Mouse (Mus musculus) embryonic stem cell, embryonic (primary cell): Measurements from ENCODE around the gene Gm14406.
"Not testable (repeated sequence)": the region's sequence is repeated elsewhere in the genome, so short reads cannot be mapped to it uniquely, and the experiment has no call there.

ENCODE experiments used
- CTCF ChIA-PET, 4 experiments: fragments of 300-600 bp in 2 of 4; fragments of 350-600 bp in 2 of 4; sonication (Branson Sonifier 250); formaldehyde crosslinking; loops; one replicate each; lab custom pipeline; 2022; ENCODE audit warnings: inconsistent platforms in 2 of 4; lab: Charles Lee
- POLR2A ChIA-PET, 4 experiments: fragments of 300-600 bp in 2 of 4; fragments of 350-600 bp in 2 of 4; sonication (Branson Sonifier 250); formaldehyde crosslinking; loops; one replicate each; lab custom pipeline; 2022; ENCODE audit warnings: antibody characterized with exemption in 4 of 4, inconsistent platforms in 1 of 4; lab: Charles Lee

Gm14406 gene

DNA sequence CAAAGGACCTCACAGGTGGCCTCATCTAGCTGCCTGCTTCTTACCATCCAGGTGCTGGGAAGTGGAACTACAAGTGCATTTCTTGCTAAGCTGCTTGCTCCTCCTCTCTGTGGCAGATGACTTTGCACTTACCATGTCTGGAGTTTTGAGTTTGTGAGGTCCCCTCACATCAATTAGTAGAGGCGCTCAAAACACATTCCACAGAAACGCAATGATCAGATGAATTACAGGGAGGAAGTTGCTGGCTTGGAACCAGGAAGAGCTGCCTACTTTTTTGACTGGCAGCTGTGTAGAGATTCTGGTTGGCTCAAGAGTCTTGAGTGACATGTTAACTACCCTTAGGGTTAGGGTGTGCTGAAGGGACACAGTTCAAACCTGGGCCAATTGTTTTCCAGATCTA, at the start of gene Gm14406:
TSS of gene Gm14406 (minus strand) at position 213 of the 400 bp plus-strand sequence.
- POLR2A ChIA-PET, CTCF ChIA-PET: not testable (repeated sequence)

DNA sequence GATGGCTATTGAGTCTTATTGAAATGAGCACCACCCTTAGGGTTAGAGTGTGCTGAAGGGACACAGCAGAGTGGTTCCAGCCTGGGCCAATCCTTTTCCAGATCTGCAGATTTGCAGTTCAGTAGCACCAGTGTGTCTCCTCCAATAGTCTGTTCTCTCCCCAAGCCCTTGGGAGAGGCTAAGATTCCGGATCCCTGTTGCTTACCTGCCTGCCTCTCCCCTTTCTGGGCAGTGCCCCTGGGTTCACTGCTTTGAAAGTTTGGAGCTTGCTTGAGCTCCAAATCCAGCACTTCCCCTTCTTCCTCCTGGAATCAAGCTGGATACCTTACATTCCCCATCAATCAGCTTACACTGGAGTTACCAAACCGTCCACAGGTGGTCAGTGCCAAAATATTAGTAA, 2.9 kb downstream of the Gm14406 start:
- CTCF ChIA-PET, POLR2A ChIA-PET: not testable (repeated sequence)

DNA sequence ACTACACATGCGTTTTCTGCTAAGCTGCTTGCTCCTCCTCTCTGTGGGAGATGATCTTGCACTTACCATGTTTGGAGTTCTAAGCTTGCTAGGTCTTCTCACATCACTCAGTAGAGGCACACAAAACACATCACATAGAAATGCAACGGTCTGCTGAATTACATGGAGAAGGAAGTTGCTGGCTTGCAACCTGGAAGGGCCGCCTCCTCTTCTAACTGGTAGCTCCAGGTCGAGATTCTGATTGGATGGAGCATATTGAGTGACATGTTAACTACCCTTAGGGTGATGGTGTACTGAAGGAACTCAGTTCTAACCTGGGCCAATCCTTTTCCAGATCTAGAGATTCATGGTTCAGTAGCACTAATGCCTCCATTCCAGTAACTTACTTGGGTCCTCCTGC, 18.6 kb downstream of the Gm14406 start:
- CTCF ChIA-PET, result not testable (repeated sequence)

GRCm38 (mm10) chr2:177555261-177555660, 22.7 kb downstream of the Gm14406 start:
- CTCF ChIA-PET, result not testable (repeated sequence)
- POLR2A ChIA-PET, result interaction anchor here in 1 of 4 experiments (1.2 kb wide), 1 partner anchor 281 kb away, joined by 3 read pairs; no protein-coding TSS in a partner anchor

More for the DNA sequence above, 18.6 kb downstream of the Gm14406 start:
- POLR2A ChIA-PET, result interaction anchor here in 1 of 4 experiments (1.0 kb wide), 1 partner anchor 277 kb away, joined by 3 read pairs; no protein-coding TSS in a partner anchor

GRCm38 (mm10) chr2:177537717-177538116, 40.3 kb downstream of the Gm14406 start:
- CTCF ChIA-PET, result not testable (repeated sequence)
- POLR2A ChIA-PET, result interaction anchor here in 1 of 4 experiments (1.1 kb wide), 1 partner anchor 57 kb away, joined by 3 read pairs; no protein-coding TSS in a partner anchor

DNA sequence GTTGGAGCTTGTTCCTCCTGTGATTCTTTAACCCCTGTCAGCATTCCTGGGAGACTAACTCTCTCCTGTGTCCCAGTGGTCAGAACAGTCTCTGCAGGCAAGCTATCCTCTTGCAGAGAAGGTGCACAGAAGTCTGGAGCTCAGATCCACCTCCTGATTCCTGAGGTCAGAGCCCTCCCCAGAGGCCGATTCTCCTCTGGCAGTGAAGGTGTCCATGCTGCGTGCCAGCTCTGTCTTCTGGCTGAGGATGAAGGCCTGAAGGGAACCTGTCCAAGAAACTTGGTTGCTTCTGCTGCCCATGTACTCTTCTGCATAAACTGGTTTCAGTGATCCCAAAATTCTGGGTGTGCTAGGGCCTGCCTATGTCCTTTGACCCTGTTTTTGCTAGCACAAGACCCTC, 40.9 kb downstream of the Gm14406 start:
- CTCF ChIA-PET, result not testable (repeated sequence)
- POLR2A ChIA-PET, result interaction anchor here in 1 of 4 experiments (1.1 kb wide), 1 partner anchor 57 kb away, joined by 3 read pairs; no protein-coding TSS in a partner anchor

- CTCF ChIA-PET, result no interaction called here
- POLR2A ChIA-PET, result interaction anchor here in 1 of 4 experiments (1.2 kb wide), 1 partner anchor 19 kb away, joined by 5 read pairs; no protein-coding TSS in a partner anchor
Measured at GRCm38 (mm10) chr2:177535876-177536275, 42.1 kb downstream of the Gm14406 start.

DNA sequence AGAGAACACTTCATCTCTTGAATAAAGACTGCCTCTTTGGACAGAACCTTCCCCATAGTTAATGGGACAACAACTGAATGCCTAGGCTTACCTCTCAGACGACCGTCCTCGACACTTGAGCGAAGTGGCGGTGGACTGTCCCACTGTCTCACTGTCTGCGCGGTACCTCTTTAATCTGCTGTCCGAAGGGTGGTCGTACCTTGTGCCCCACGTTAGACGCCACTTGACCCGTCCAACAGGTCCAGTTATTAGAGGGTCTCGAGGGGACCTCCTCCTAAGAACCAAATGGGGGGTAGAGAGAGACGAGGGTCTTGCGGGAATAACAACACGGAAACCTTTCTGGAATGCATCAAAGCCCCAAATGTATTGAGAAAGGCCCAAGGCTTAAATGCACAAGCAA, 53.8 kb downstream of the Gm14406 start:
- CTCF ChIA-PET, POLR2A ChIA-PET: not testable (repeated sequence)

DNA sequence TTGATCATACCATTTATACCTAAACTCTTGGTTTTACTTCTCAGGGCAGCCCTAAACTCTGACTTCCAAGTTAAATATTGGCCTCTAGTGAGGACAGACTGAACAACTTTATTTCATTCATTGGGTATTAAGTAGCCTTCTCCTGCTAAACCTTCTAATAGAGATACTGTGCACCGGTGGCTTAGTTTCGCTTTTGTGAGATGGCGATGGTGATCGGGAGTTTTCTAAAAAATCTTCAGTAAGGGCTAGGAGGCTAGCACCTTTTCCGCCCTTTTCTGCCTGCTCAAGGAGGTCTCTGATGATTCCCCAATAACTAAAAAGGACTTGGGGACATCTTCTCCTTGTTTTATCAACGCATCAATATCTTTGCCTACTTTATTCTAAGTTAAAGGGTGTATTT, 54.3 kb downstream of the Gm14406 start:
- POLR2A ChIA-PET, CTCF ChIA-PET: not testable (repeated sequence)

DNA sequence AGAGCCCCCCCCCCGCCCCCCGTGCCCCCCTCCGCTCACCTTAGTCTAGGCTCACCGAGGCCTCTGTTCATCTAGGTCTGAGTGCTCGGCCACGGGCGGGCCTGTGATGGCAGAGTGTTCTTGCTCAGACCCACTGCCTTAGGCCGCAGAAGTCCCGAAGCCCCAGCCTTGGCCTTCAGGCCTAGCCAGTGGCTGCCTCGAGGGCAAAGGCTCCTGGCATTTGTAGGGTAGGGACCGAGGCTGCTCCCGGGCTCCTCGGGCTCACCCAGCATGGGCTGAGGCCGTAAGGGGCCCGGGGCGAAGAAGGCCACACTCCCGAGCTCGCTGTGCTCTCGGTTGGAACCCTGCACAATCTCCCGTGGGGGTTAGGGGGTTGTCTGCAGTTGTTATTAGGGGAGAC, 54.9 kb downstream of the Gm14406 start:
- POLR2A ChIA-PET, result interaction anchor here in 1 of 4 experiments (1.6 kb wide), 1 partner anchor 12 kb away, joined by 3 read pairs; no protein-coding TSS in a partner anchor
- CTCF ChIA-PET, result no interaction called here

DNA sequence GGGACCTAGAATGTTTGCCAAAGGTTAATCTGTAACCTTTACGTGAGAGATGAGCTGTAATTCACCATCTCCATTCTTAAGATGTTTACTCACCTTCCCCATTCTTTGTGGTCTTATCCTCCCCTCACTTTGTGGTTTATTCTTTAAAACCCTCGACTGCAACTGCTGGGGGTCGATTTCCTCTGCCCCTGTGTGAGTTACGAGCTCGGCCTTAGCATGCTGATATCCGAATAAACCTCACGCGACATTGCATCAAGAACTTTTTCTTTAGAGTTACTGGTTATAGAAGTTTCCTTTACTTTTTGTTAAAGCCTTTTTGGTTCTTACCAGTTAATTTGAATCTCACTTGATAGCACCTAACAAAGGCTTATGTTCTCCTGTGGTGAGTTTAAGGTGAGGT, 58.0 kb downstream of the Gm14406 start:
- ChIA-PET CTCF (no interaction called here), POLR2A (interaction anchor here in 1 of 4 experiments (0.8 kb wide), 1 partner anchor 14 kb away, joined by 3 read pairs; no protein-coding TSS in a partner anchor)
